In the genomic region with DNA sequence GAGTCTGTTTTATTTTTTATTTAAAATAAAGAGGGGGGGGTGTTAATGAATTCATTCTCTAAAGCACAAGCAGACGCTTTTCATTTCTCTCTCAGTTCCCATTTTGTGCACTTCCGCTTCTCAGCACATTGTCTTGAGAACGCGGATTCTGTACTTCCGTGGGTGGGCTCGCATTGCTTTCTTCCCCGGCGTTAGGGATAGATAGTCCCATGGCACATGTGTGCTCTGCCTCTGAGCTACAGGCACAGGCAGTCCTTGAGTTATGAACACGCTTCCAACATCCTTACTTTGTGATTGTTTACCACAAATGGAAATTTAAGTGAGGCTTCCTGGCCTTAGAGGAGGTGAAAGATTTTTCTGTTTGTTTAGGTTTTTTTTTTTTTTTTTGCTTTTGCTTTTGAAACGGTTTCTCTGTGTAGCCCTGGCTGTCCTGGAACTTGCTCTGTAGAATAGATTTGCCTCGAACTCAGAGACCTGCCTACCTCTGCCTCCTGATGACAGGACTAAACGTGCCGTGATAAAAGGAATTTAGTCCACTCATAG, we compare ENCODE assay signal across 9 mouse cellular contexts. TPM values are rescaled to one million over a fixed set of nuclear protein-coding genes. Genes with fewer than 3 reads are reported as not detected.
DNase-seq lines count a peak whose midpoint lies in the region; ATAC-seq and TF ChIP-seq lines count a peak whose summit lies in the region.
"Had no signal": no experiment of that assay in that cellular context is flagged by ENCODE, and none has a peak within 500 bp of the region (broad histone marks: within the 10 kb centered on the region; RNA-seq: fewer than 3 reads in every experiment).

No protein-coding gene starts in this region.

- H3K9ac ChIP-seq in hindbrain, embryonic 15.5 days = no peak overlapping the region
- no peak overlapping the region for H3K9ac ChIP-seq in hindbrain, embryonic 11.5 days (ENCODE audit: low read depth, low read length)
- no peak overlapping the region for H3K9ac ChIP-seq in neural tube, embryonic 13.5 days
- H3K9ac ChIP-seq: embryonic facial prominence, embryonic 13.5 days had no signal

- no peaks in the 10 kb centered on the region for H3K27me3 ChIP-seq in hindbrain, embryonic 15.5 days
- H3K27me3 ChIP-seq in hindbrain, embryonic 11.5 days (ENCODE audit: control insufficient read depth, insufficient read depth, low read length) = no peaks in the 10 kb centered on the region
- H3K27me3 ChIP-seq in neural tube, embryonic 13.5 days = no peaks in the 10 kb centered on the region
- H3K27me3 ChIP-seq: embryonic facial prominence, embryonic 13.5 days had no signal

- TF ChIP-seq CTCF in bone marrow, adult 2 months (IDR thresholded peaks at IDR 0.05; ENCODE audit: control insufficient read depth, insufficient read depth, low read length) = no peak

- H3K4me1 ChIP-seq in hindbrain, embryonic 15.5 days (replicated peaks) = peaks cover 12% of the 10 kb centered on the region
- no peaks in the 10 kb centered on the region for H3K4me1 ChIP-seq in hindbrain, embryonic 11.5 days (replicated peaks; ENCODE audit: control insufficient read depth, insufficient read depth, low read length)
- H3K4me1 ChIP-seq in bone marrow, adult 2 months (ENCODE audit: control insufficient read depth, insufficient read depth, low read length) = peaks cover 2% of the 10 kb centered on the region
- H3K4me1 ChIP-seq in neural tube, embryonic 13.5 days (replicated peaks) = peaks cover 16% of the 10 kb centered on the region

- H3K4me2 ChIP-seq in hindbrain, embryonic 15.5 days = peak overlapping the region; percentile 61; the same call in 1 of the 2 replicates
- no peak overlapping the region for H3K4me2 ChIP-seq in hindbrain, embryonic 11.5 days (replicated peaks; ENCODE audit: low read depth, low read length)
- peak overlapping the region; percentile 52; the same call in 1 of the 2 replicates for H3K4me2 ChIP-seq in neural tube, embryonic 13.5 days

- H3K36me3 ChIP-seq in hindbrain, embryonic 15.5 days = no peaks in the 10 kb centered on the region
- no peaks in the 10 kb centered on the region for H3K36me3 ChIP-seq in hindbrain, embryonic 11.5 days (ENCODE audit: control insufficient read depth, insufficient read depth, low read length)
- H3K36me3 ChIP-seq in neural tube, embryonic 13.5 days = 0 out of 2 replicates have a peak, but pooled peaks cover 6% of the 10 kb centered on the region
- H3K36me3 ChIP-seq: embryonic facial prominence, embryonic 13.5 days had no signal

- TF ChIP-seq POLR2A in bone marrow, adult 2 months (IDR thresholded peaks at IDR 0.05; ENCODE audit: borderline replicate concordance, control insufficient read depth, low read depth, low read length) = no peak

- H3K9me3 ChIP-seq in hindbrain, embryonic 15.5 days = no peaks in the 10 kb centered on the region
- H3K9me3 ChIP-seq in hindbrain, embryonic 11.5 days (ENCODE audit: control insufficient read depth, low read length) = no peaks in the 10 kb centered on the region
- H3K9me3 ChIP-seq in neural tube, embryonic 13.5 days = no peaks in the 10 kb centered on the region
- H3K9me3 ChIP-seq: embryonic facial prominence, embryonic 13.5 days had no signal

- H3K27ac ChIP-seq in hindbrain, embryonic 15.5 days (replicated peaks) = no peak overlapping the region
- H3K27ac ChIP-seq in hindbrain, embryonic 11.5 days (ENCODE audit: low read depth, low read length) = no peak overlapping the region
- H3K27ac ChIP-seq in bone marrow, adult 2 months (ENCODE audit: control insufficient read depth, insufficient read depth, low read depth, low read length, poor library complexity) = peak overlapping the region; percentile 60; the same call in 1 of the 2 replicates
- H3K27ac ChIP-seq in neural tube, embryonic 13.5 days (replicated peaks) = no peak overlapping the region
- H3K27ac ChIP-seq: embryonic facial prominence, embryonic 13.5 days had no signal

- WGBS in hindbrain, embryonic 15.5 days = 42% methylated on average over 13 of the region's 13 CpGs
- 62% methylated on average over 13 of the region's 13 CpGs for WGBS in hindbrain, embryonic 11.5 days
- WGBS in bone marrow, adult 2 months = 16% methylated on average over 13 of the region's 13 CpGs
- 63% methylated on average over 13 of the region's 13 CpGs for WGBS in neural tube, embryonic 13.5 days

- H3K4me3 ChIP-seq in hindbrain, embryonic 15.5 days = no peak overlapping the region
- H3K4me3 ChIP-seq in hindbrain, embryonic 11.5 days (ENCODE audit: low read depth, low read length) = no peak overlapping the region
- peak overlapping the region; percentile 35 for H3K4me3 ChIP-seq in bone marrow, adult 2 months (replicated peaks; ENCODE audit: control insufficient read depth, low read depth, low read length)
- no peak overlapping the region for H3K4me3 ChIP-seq in neural tube, embryonic 13.5 days

- no peak for DNase-seq in hindbrain, embryonic 11.5 days (ENCODE audit: low spot score)
- DNase-seq in induced T-regulatory cell, adult 2 months (ENCODE audit: low read depth) = peak; percentile 72
- no peak for DNase-seq in urinary bladder, postnatal 4 days (ENCODE audit: low spot score in 2 of 2)
- DNase-seq in retina, embryonic 14.5 days (ENCODE audit: low spot score) = no peak

- ATAC-seq in hindbrain, embryonic 15.5 days (ENCODE audit: low FRiP score, low read depth) = no peak
- ATAC-seq in hindbrain, embryonic 11.5 days (ENCODE audit: low FRiP score) = no peak
- no peak for ATAC-seq in neural tube, embryonic 13.5 days (ENCODE audit: low read depth)
- no peak for ATAC-seq in erythroid progenitor cell, adult 5-6 weeks (replicated peaks; ENCODE audit: low FRiP score, poor library complexity, severe bottlenecking)

RNA-seq across cellular contexts. Expression of gene Olfr279, which starts 19.3 kb away (rescaled TPM):
- not detected in 2 replicates for polyA plus RNA-seq in hindbrain, embryonic 15.5 days (2015; fragmentation: Nextera tagmentation; extraction: Ambion mirVana)
- polyA plus RNA-seq in hindbrain, embryonic 11.5 days (2014; fragmentation: Nextera tagmentation; extraction: Ambion mirVana) = not detected in 2 replicates
- 0.29 TPM in 1 of 2 replicates, not detected in the other for polyA plus RNA-seq in bone marrow, adult 2 months (2011; ENCODE audit: insufficient read depth, insufficient read length, low replicate concordance, missing spikeins)
- polyA plus RNA-seq in neural tube, embryonic 13.5 days (2015; fragmentation: Nextera tagmentation; extraction: Ambion mirVana) = not detected in 2 replicates
- not detected in 2 replicates for total RNA-seq in erythroid progenitor cell, adult 5-6 weeks (2015; ENCODE audit: low replicate concordance)
- not detected in 2 replicates for total RNA-seq in erythroid progenitor cell, adult 5-6 weeks (2017; ENCODE audit: low replicate concordance)
- polyA plus RNA-seq: embryonic facial prominence, embryonic 13.5 days had no signal

RNA-seq across cellular contexts. Expression of gene Kansl2, which starts 22.6 kb away (rescaled TPM):
- 108 TPM in 2 replicates for polyA plus RNA-seq in hindbrain, embryonic 15.5 days (2015; fragmentation: Nextera tagmentation; extraction: Ambion mirVana)
- 127 and 132 TPM in 2 replicates for polyA plus RNA-seq in hindbrain, embryonic 11.5 days (2014; fragmentation: Nextera tagmentation; extraction: Ambion mirVana)
- polyA plus RNA-seq in bone marrow, adult 2 months (2011; ENCODE audit: insufficient read depth, insufficient read length, low replicate concordance, missing spikeins) = 39.2 and 52.3 TPM in 2 replicates
- 132 and 147 TPM in 2 replicates for polyA plus RNA-seq in neural tube, embryonic 13.5 days (2015; fragmentation: Nextera tagmentation; extraction: Ambion mirVana)
- 15.5 and 19.7 TPM in 2 replicates for total RNA-seq in erythroid progenitor cell, adult 5-6 weeks (2015; ENCODE audit: low replicate concordance)
- total RNA-seq in erythroid progenitor cell, adult 5-6 weeks (2017; ENCODE audit: low replicate concordance) = 11.5 and 18.0 TPM in 2 replicates

RNA-seq across cellular contexts. Expression of gene Lalba, which starts 28.9 kb away (rescaled TPM):
- polyA plus RNA-seq in hindbrain, embryonic 15.5 days (2015; fragmentation: Nextera tagmentation; extraction: Ambion mirVana) = not detected in 2 replicates
- not detected in 2 replicates for polyA plus RNA-seq in hindbrain, embryonic 11.5 days (2014; fragmentation: Nextera tagmentation; extraction: Ambion mirVana)
- polyA plus RNA-seq in bone marrow, adult 2 months (2011; ENCODE audit: insufficient read depth, insufficient read length, low replicate concordance, missing spikeins) = not detected in 2 replicates
- polyA plus RNA-seq in neural tube, embryonic 13.5 days (2015; fragmentation: Nextera tagmentation; extraction: Ambion mirVana) = not detected in 2 replicates
- not detected in 2 replicates for total RNA-seq in erythroid progenitor cell, adult 5-6 weeks (2015; ENCODE audit: low replicate concordance)
- not detected in 2 replicates for total RNA-seq in erythroid progenitor cell, adult 5-6 weeks (2017; ENCODE audit: low replicate concordance)
- polyA plus RNA-seq: embryonic facial prominence, embryonic 13.5 days had no signal

RNA-seq across cellular contexts. Expression of gene OR5BS1P, which starts 41.8 kb away (rescaled TPM):
- not detected in 2 replicates for polyA plus RNA-seq in hindbrain, embryonic 15.5 days (2015; fragmentation: Nextera tagmentation; extraction: Ambion mirVana)
- polyA plus RNA-seq in hindbrain, embryonic 11.5 days (2014; fragmentation: Nextera tagmentation; extraction: Ambion mirVana) = not detected in 2 replicates
- not detected in 2 replicates for polyA plus RNA-seq in bone marrow, adult 2 months (2011; ENCODE audit: insufficient read depth, insufficient read length, low replicate concordance, missing spikeins)
- not detected in 2 replicates for polyA plus RNA-seq in neural tube, embryonic 13.5 days (2015; fragmentation: Nextera tagmentation; extraction: Ambion mirVana)
- total RNA-seq in erythroid progenitor cell, adult 5-6 weeks (2015; ENCODE audit: low replicate concordance) = not detected in 2 replicates
- total RNA-seq in erythroid progenitor cell, adult 5-6 weeks (2017; ENCODE audit: low replicate concordance) = not detected in 2 replicates
- polyA plus RNA-seq: embryonic facial prominence, embryonic 13.5 days had no signal

RNA-seq across cellular contexts. Expression of gene Olfr281, which starts 59.1 kb away (rescaled TPM):
- not detected in 2 replicates for polyA plus RNA-seq in hindbrain, embryonic 15.5 days (2015; fragmentation: Nextera tagmentation; extraction: Ambion mirVana)
- polyA plus RNA-seq in hindbrain, embryonic 11.5 days (2014; fragmentation: Nextera tagmentation; extraction: Ambion mirVana) = not detected in 2 replicates
- polyA plus RNA-seq in bone marrow, adult 2 months (2011; ENCODE audit: insufficient read depth, insufficient read length, low replicate concordance, missing spikeins) = 0.22 TPM in 1 of 2 replicates, not detected in the other
- not detected in 2 replicates for polyA plus RNA-seq in neural tube, embryonic 13.5 days (2015; fragmentation: Nextera tagmentation; extraction: Ambion mirVana)
- total RNA-seq in erythroid progenitor cell, adult 5-6 weeks (2015; ENCODE audit: low replicate concordance) = not detected in 2 replicates
- not detected in 2 replicates for total RNA-seq in erythroid progenitor cell, adult 5-6 weeks (2017; ENCODE audit: low replicate concordance)
- polyA plus RNA-seq: embryonic facial prominence, embryonic 13.5 days had no signal
